ENCODE assay signal across 8 mouse cellular contexts in the genomic region with DNA sequence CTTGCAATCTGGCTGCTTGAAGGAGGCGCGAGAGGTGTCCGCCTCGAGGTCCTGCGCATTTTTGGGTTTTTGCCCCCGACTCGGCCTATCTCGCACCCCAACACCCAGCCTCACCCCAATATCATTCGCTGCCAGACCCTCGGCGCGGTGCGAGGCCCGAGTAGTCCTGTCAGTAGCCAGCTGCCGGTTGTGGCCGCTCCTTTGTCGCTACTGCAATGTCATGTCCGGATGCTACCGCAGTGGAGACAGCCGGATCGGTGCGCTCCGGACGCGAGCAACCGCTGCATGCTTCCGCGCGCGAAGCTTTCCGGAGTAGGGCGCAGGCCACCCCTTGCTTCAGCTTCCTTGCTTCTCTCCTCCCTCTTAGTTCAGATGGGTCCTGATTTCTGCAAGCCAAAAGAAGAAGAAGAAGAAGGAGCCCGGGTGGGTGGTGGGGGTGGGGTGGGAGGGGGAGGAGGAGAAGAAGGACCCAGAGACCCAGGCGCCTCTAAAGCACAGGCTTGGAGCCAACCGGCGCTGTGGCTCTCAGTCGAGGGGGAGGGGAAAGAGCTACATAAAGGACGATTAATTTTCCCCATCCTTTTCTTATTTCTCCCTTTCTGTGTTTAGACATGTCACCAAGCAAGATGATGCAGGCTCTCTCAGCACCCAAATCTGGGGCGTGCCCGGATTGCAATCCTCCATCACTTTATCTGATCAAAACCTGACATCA. TPM values are rescaled to one million over a fixed set of nuclear protein-coding genes. Genes with fewer than 3 reads are reported as not detected.
DNase-seq lines count a peak whose midpoint lies in the region; ATAC-seq lines count a peak whose summit lies in the region.

No protein-coding gene starts in this region.

- WGBS in kidney, embryonic 14.5 days, result under 1% methylated on average over 38 of the region's 40 CpGs
- under 1% methylated on average over 31 of the region's 40 CpGs for WGBS in liver, embryonic 12.5 days (ENCODE audit: insufficient replicate concordance)

- H3K9ac ChIP-seq in kidney, embryonic 14.5 days (ENCODE audit: low read depth, low read length), result peak overlapping the region; percentile 70
- H3K9ac ChIP-seq in liver, embryonic 12.5 days, result peak overlapping the region; percentile 97

- H3K4me2 ChIP-seq in kidney, embryonic 14.5 days (replicated peaks; ENCODE audit: low read depth, low read length), result peak overlapping the region; percentile 77
- H3K4me2 ChIP-seq in liver, embryonic 12.5 days, result peak overlapping the region; percentile 84

- no peaks in the 10 kb centered on the region for H3K9me3 ChIP-seq in kidney, embryonic 14.5 days (ENCODE audit: control insufficient read depth, low read length)
- H3K9me3 ChIP-seq in liver, embryonic 12.5 days (replicated peaks), result no peaks in the 10 kb centered on the region

- peak overlapping the region; percentile 64; the same call in 1 of the 2 replicates for H3K27ac ChIP-seq in kidney, embryonic 14.5 days (ENCODE audit: low read depth, low read length)
- peak overlapping the region; percentile 89 for H3K27ac ChIP-seq in liver, embryonic 12.5 days

- H3K36me3 ChIP-seq in kidney, embryonic 14.5 days (ENCODE audit: control insufficient read depth, insufficient read depth, low read length), result no peaks in the 10 kb centered on the region; the same call in 1 of the 2 replicates
- H3K36me3 ChIP-seq in liver, embryonic 12.5 days, result peaks cover 34% of the 10 kb centered on the region

- H3K4me3 ChIP-seq in kidney, embryonic 14.5 days (ENCODE audit: low read length), result peak overlapping the region; percentile 74
- H3K4me3 ChIP-seq in liver, embryonic 12.5 days, result peak overlapping the region; percentile 91

- H3K27me3 ChIP-seq in kidney, embryonic 14.5 days (ENCODE audit: control insufficient read depth, insufficient read depth, low read length), result no peaks in the 10 kb centered on the region
- peaks cover 6% of the 10 kb centered on the region; the same call in 1 of the 2 replicates for H3K27me3 ChIP-seq in liver, embryonic 12.5 days (replicated peaks)

- no peak for ATAC-seq in CD4-positive, CD25-positive, alpha-beta regulatory T cell, adult 4 months
- peak; percentile 28; the same call in 1 of the 2 replicates for ATAC-seq in kidney, embryonic 14.5 days (ENCODE audit: low FRiP score, low TSS enrichment)
- peak; percentile 68 for ATAC-seq in liver, embryonic 12.5 days
- ATAC-seq in monocyte, adult 5-6 weeks (replicated peaks; ENCODE audit: insufficient number of reproducible peaks, low FRiP score, low TSS enrichment, poor library complexity, severe bottlenecking), result peak; percentile 36; the same call in 1 of the 2 replicates

- peaks cover 6% of the 10 kb centered on the region for H3K4me1 ChIP-seq in kidney, embryonic 14.5 days (ENCODE audit: control insufficient read depth, insufficient read depth, low read length)
- peaks cover 56% of the 10 kb centered on the region for H3K4me1 ChIP-seq in liver, embryonic 12.5 days

- DNase-seq in CD4-positive, CD25-positive, alpha-beta regulatory T cell, adult 2 months (ENCODE audit: low read depth, low spot score), result peak; percentile 26
- DNase-seq in embryo, embryonic 9.5 days (ENCODE audit: extremely low spot score), result peak; percentile 72
- DNase-seq in heart, adult 18-20 months, result peak; percentile 65 to 69
- DNase-seq in spleen, postnatal 4 days (ENCODE audit: low spot score in 2 of 2), result peak; percentile 68 to 84

RNA-seq across cellular contexts. Expression of a gene that starts 1.1 kb away (rescaled TPM):
- polyA plus RNA-seq in CD4-positive, CD25-positive, alpha-beta regulatory T cell, adult 4 months (2017; shearing (Covaris generic)), result under 1 TPM in 1 of 2 experiments, not detected in 1; 0.32 TPM
- 10 to 100 TPM; 13.6 to 14.9 TPM for total RNA-seq in heart, adult 18-20 months (2021)
- 29.1 and 53.7 TPM in 2 replicates for polyA plus RNA-seq in kidney, embryonic 14.5 days (2014; fragmentation: Nextera tagmentation; extraction: Ambion mirVana)
- 41.9 and 43.1 TPM in 2 replicates for polyA plus RNA-seq in liver, embryonic 12.5 days (2016; fragmentation: Nextera tagmentation; extraction: Ambion mirVana)
- total RNA-seq in monocyte, adult 5-6 weeks (2017), result 55.9 to 74.6 TPM (median 67.4 TPM) in 3 replicates

Comparison
In these comparisons a context has a peak if more than half of its experiments do, and no peak if none do; other contexts are left out.
1. DNase-seq: peak in every context shown above with its lines; median percentile 76 in spleen, postnatal 4 days; 72 in embryo, embryonic 9.5 days; 67 in heart, adult 18-20 months; 26 in CD4-positive, CD25-positive, alpha-beta regulatory T cell, adult 2 months.
2. RNA of a gene that starts 1.1 kb away (polyA plus RNA-seq): 29.1 to 53.7 TPM in kidney, embryonic 14.5 days and 41.9 to 43.1 TPM in liver, embryonic 12.5 days; 0.32 TPM in CD4-positive, CD25-positive, alpha-beta regulatory T cell, adult 4 months; every median in the first group is over 10 times any median in the second.